Mouse (Mus musculus) kidney, postnatal 0 days (tissue): ENCODE measurements at regions not wholly inside any gene's neighbourhood (a gene's known extent, or its start where the extent isn't known, plus 50 kb on each side); places are given as distances from the start of the nearest gene placed in this dataset.

ENCODE experiments used
- ATAC-seq: fragments of 200-750 bp; cut with Nextera tagmentation; replicated peaks from 2 replicates; pipeline ENCODE4 v1.8.0; 2017; ENCODE audit warnings: low read depth, moderate number of reproducible peaks, moderate TSS enrichment, moderate library complexity; ENCODE audit not compliant: low FRiP score
- DNase-seq: peaks from one replicate; pipeline ENCODE4 v3.0.0-alpha.2; 2016; ENCODE audit warnings: low spot score
- H3K27ac ChIP-seq: fragments of 300-500 bp; sonication (generic); 2 replicates; pipeline ENCODE4 v1.5.1; 2014; ENCODE audit warnings: mild to moderate bottlenecking
- H3K27me3 ChIP-seq: fragments of 300-500 bp; sonication (generic); 2 replicates; pipeline ENCODE4 v1.6.1; 2014; ENCODE audit warnings: low read length, mixed read lengths; ENCODE audit not compliant: insufficient read depth
- H3K36me3 ChIP-seq: fragments of 300-500 bp; sonication (generic); 2 replicates; pipeline ENCODE4 v1.6.1; 2014; ENCODE audit warnings: low read length, mixed read lengths; ENCODE audit not compliant: insufficient read depth
- H3K4me1 ChIP-seq: fragments of 300-500 bp; sonication (generic); replicated peaks from 2 replicates; pipeline ENCODE4 v1.6.1; 2014; ENCODE audit warnings: antibody characterized with exemption, low read length, mixed read lengths; ENCODE audit not compliant: insufficient read depth
- H3K4me2 ChIP-seq: fragments of 300-500 bp; sonication (generic); 2 replicates; pipeline ENCODE4 v1.6.1; 2014; ENCODE audit warnings: mild to moderate bottlenecking, low read length, moderate library complexity, mixed read lengths
- H3K4me3 ChIP-seq: fragments of 300-500 bp; sonication (generic); replicated peaks from 2 replicates; pipeline ENCODE4 v1.5.1; 2014; ENCODE audit warnings: low read depth, low read length
- H3K9ac ChIP-seq: fragments of 300-500 bp; sonication (generic); 2 replicates; pipeline ENCODE4 v1.6.1; 2014; ENCODE audit warnings: low read depth, low read length
- H3K9me3 ChIP-seq: fragments of 300-500 bp; sonication (generic); replicated peaks from 2 replicates; pipeline ENCODE4 v1.6.1; 2016; ENCODE audit warnings: low read length, inconsistent platforms, mixed read lengths
- CTCF ChIP-seq: IDR thresholded peaks from 2 replicates; pipeline ENCODE4 v1.5.1; 2016; ENCODE audit warnings: antibody characterized with exemption, low read depth, mild to moderate bottlenecking, moderate library complexity
- WGBS: fragments of 180-500 bp; shearing (Covaris S2); extraction: QIAGEN DNeasy Blood & Tissue Kit; methylation state at CpG from one replicate; pipeline ENCODE4 v1.1.7; 2014; 5-methylcytosine and 5-hydroxymethylcytosine counted together

- no peaks in the 10 kb centered on the region for H3K27me3 ChIP-seq
- 64% methylated on average over 3 of the region's 3 CpGs for WGBS
- H3K4me1 ChIP-seq, result no peaks in the 10 kb centered on the region
- H3K36me3 ChIP-seq, result no peaks in the 10 kb centered on the region
- no peak overlapping the region for H3K4me2 ChIP-seq
- TF ChIP-seq CTCF, result no peak
- DNase-seq (no peak), ATAC-seq (no peak)
- no peak overlapping the region for H3K27ac ChIP-seq
- no peak overlapping the region for H3K4me3 ChIP-seq
- H3K9ac ChIP-seq, result no peak overlapping the region
- H3K9me3 ChIP-seq, result no peaks in the 10 kb centered on the region
Observed at GRCm38 (mm10) chr7:66593619-66594018, 95.8 kb downstream of the Asb7 start.

GRCm38 (mm10) chr7:66591594-66592290 lies 97.7 kb downstream of the Asb7 start:
- no peak for TF ChIP-seq CTCF
- Histone ChIP-seq H3K4me2 (no peak overlapping the region), H3K4me1 (no peaks in the 10 kb centered on the region), H3K27me3 (no peaks in the 10 kb centered on the region), H3K36me3 (no peaks in the 10 kb centered on the region), H3K9me3 (no peaks in the 10 kb centered on the region), H3K4me3 (no peak overlapping the region), H3K9ac (no peak overlapping the region), H3K27ac (no peak overlapping the region)
- 79% methylated on average over 10 of the region's 10 CpGs for WGBS
- ATAC-seq (no peak), DNase-seq (no peak)

DNA sequence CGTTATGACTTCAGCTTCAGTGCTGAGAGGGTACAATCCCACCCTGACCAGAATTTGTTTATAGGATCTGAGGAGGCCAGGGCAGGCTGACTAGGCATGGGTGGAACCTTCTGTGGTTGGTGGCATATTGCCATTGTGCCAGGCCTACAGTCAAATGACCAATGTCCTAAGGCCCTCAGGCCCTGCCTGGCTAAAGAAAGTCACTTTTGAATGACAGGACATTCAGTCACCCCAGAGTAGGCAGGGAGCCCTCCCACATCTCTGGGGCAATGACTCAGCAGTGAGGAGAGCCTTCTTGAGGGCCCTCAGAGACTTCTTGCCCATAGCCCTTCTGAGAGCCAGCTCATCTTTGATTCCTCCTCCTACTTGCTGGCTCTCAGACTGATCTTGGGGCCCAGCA lies 102.9 kb downstream of the Asb7 start:
- Histone ChIP-seq H3K9ac (no peak overlapping the region), H3K4me2 (no peak overlapping the region), H3K9me3 (no peaks in the 10 kb centered on the region), H3K27me3 (no peaks in the 10 kb centered on the region), H3K4me3 (no peak overlapping the region), H3K36me3 (no peaks in the 10 kb centered on the region), H3K27ac (no peak overlapping the region), H3K4me1 (no peaks in the 10 kb centered on the region)
- DNase-seq (no peak), ATAC-seq (no peak)
- no peak for TF ChIP-seq CTCF
- WGBS, result 79% methylated on average over 1 of the region's 1 CpGs

GRCm38 (mm10) chr7:66580687-66581151 lies 108.7 kb downstream of the Asb7 start:
- ATAC-seq (no peak), DNase-seq (no peak)
- TF ChIP-seq CTCF, result no peak
- H3K36me3 ChIP-seq, result no peaks in the 10 kb centered on the region
- no peak overlapping the region for H3K9ac ChIP-seq
- H3K27me3 ChIP-seq, result no peaks in the 10 kb centered on the region
- no peak overlapping the region for H3K4me2 ChIP-seq
- no peak overlapping the region for H3K27ac ChIP-seq
- WGBS, result 29% methylated on average over 2 of the region's 2 CpGs
- 0 out of 2 replicates have a peak, but pooled peaks cover 3% of the 10 kb centered on the region for H3K4me1 ChIP-seq
- no peak overlapping the region for H3K4me3 ChIP-seq
- no peaks in the 10 kb centered on the region for H3K9me3 ChIP-seq

DNA sequence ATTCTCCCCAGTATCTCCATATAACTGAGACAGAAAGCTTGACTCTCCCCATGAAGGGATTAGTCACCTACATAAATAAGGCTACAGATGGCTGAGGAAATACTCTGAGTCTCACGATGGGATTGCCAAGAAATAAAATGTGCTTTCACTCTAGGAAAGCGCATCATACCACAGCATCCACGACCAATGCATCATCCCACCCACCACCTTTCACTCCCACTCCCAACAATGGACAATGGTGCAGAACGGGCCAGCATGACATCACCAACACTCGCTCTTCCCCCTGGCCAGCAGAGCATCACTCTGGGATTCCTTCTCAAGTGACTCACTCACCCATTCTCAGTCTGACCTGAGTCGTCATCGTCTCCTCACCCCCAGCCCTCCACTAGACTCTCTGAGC lies 113.1 kb downstream of the Asb7 start:
- no peak overlapping the region for H3K9ac ChIP-seq
- H3K4me2 ChIP-seq, result no peak overlapping the region
- DNase-seq (no peak), ATAC-seq (no peak)
- H3K4me3 ChIP-seq, result no peak overlapping the region
- no peaks in the 10 kb centered on the region for H3K36me3 ChIP-seq
- WGBS, result 72% methylated on average over 7 of the region's 7 CpGs
- 0 out of 2 replicates have a peak, but pooled peaks cover 2% of the 10 kb centered on the region for H3K4me1 ChIP-seq
- H3K27me3 ChIP-seq, result no peaks in the 10 kb centered on the region
- TF ChIP-seq CTCF, result no peak
- no peak overlapping the region for H3K27ac ChIP-seq
- H3K9me3 ChIP-seq, result no peaks in the 10 kb centered on the region

GRCm38 (mm10) chr7:66571451-66571850 lies 117.9 kb downstream of the Asb7 start:
- WGBS, result 64% methylated on average over 5 of the region's 5 CpGs

More at GRCm38 (mm10) chr7:66571451-66571850, 117.9 kb downstream of the Asb7 start:
- H3K4me1 ChIP-seq, result no peaks in the 10 kb centered on the region
- H3K36me3 ChIP-seq, result no peaks in the 10 kb centered on the region
- DNase-seq (no peak), ATAC-seq (no peak)
- no peak overlapping the region for H3K4me2 ChIP-seq
- H3K9ac ChIP-seq, result no peak overlapping the region
- H3K4me3 ChIP-seq, result no peak overlapping the region
- H3K27ac ChIP-seq, result no peak overlapping the region
- no peaks in the 10 kb centered on the region for H3K9me3 ChIP-seq
- no peak for TF ChIP-seq CTCF
- no peaks in the 10 kb centered on the region for H3K27me3 ChIP-seq
